Mouse (Mus musculus): ENCODE data around the gene Itga3.

DNA sequence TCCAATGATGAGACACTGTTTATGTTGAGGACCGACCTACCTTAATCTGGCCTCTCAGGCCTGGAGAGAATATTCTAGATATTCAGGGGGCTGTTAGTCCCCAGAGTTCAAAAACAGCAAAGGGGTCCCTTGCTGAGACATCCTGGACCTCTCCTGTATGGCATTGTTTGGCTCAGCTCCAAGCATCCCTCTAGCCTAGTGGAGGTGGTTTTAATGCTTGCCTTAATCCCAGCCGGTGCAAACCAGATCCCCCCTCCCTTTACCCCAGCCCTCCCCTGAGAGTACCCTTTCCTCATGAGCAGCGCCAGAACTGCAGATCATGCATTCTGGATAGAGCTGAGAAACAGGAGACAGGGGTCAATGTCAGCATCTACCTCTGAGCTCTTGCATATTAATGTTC, 64.1 kb downstream of the Itga3 start:
- TF ChIP-seq CTCF (IDR thresholded peaks at IDR 0.05; ENCODE audit: control insufficient read depth, insufficient read depth, insufficient read length) (no peak), MAX (IDR thresholded peaks at IDR 0.05) (no peak), CEBPB (IDR thresholded peaks at IDR 0.05; ENCODE audit: low read depth) (no peak), USF1 (IDR thresholded peaks at IDR 0.05; ENCODE audit: low read depth) (no peak), MYOG (IDR thresholded peaks at IDR 0.05; ENCODE audit: control insufficient read depth, extremely low read depth, insufficient read length) (no peak), FOSL1 (IDR thresholded peaks at IDR 0.05; ENCODE audit: insufficient read depth, low read length, poor library complexity, severe bottlenecking) (no peak), MYOD1 (IDR thresholded peaks at IDR 0.05; ENCODE audit: control insufficient read depth, insufficient read length, low read depth) (no peak)
